ENCODE assay signal across 9 mouse cellular contexts in genomic region chr13:114455788-114456187, GRCm38 (mm10). TPM values are rescaled to one million over a fixed set of nuclear protein-coding genes. Genes with fewer than 3 reads are reported as not detected.
DNase-seq lines count a peak whose midpoint lies in the region; ATAC-seq lines count a peak whose summit lies in the region.
"Had no signal": no experiment of that assay in that cellular context is flagged by ENCODE, and none has a peak within 500 bp of the region (broad histone marks: within the 10 kb centered on the region; RNA-seq: fewer than 3 reads in every experiment).

No protein-coding gene starts in this region.

- ATAC-seq in heart, embryonic 12.5 days (ENCODE audit: insufficient number of reproducible peaks, low FRiP score): no peak
- no peak for ATAC-seq in hindbrain, embryonic 11.5 days (ENCODE audit: low FRiP score)

- H3K9ac ChIP-seq in heart, embryonic 12.5 days: no peak overlapping the region
- no peak overlapping the region for H3K9ac ChIP-seq in hindbrain, embryonic 11.5 days (ENCODE audit: low read depth, low read length)

- no peak overlapping the region for H3K27ac ChIP-seq in heart, embryonic 12.5 days (ENCODE audit: poor library complexity, severe bottlenecking)
- H3K27ac ChIP-seq in brown adipose tissue, adult 24 weeks (replicated peaks; ENCODE audit: low read depth, low read length): no peak overlapping the region
- H3K27ac ChIP-seq in hindbrain, embryonic 11.5 days (ENCODE audit: low read depth, low read length): no peak overlapping the region
- peak overlapping the region; percentile 95 for H3K27ac ChIP-seq in midbrain, embryonic 10.5 days (replicated peaks)

- peaks cover 7% of the 10 kb centered on the region; the same call in 1 of the 2 replicates for H3K9me3 ChIP-seq in heart, embryonic 12.5 days (replicated peaks)
- no peaks in the 10 kb centered on the region for H3K9me3 ChIP-seq in hindbrain, embryonic 11.5 days (ENCODE audit: control insufficient read depth, low read length)
- peaks cover 3% of the 10 kb centered on the region; the same call in 1 of the 2 replicates for H3K9me3 ChIP-seq in midbrain, embryonic 10.5 days (replicated peaks)

- H3K27me3 ChIP-seq in heart, embryonic 12.5 days (replicated peaks): peaks cover 23% of the 10 kb centered on the region
- peaks cover 14% of the 10 kb centered on the region for H3K27me3 ChIP-seq in hindbrain, embryonic 11.5 days (ENCODE audit: control insufficient read depth, insufficient read depth, low read length)
- peaks cover 47% of the 10 kb centered on the region for H3K27me3 ChIP-seq in midbrain, embryonic 10.5 days (ENCODE audit: low read depth, poor library complexity, severe bottlenecking)

- peak overlapping the region; percentile 69; the same call in 1 of the 2 replicates for H3K4me3 ChIP-seq in heart, embryonic 12.5 days
- H3K4me3 ChIP-seq in brown adipose tissue, adult 24 weeks (ENCODE audit: insufficient read depth, low read depth, low read length): peak overlapping the region; percentile 61
- H3K4me3 ChIP-seq in hindbrain, embryonic 11.5 days (ENCODE audit: low read depth, low read length): peak overlapping the region; percentile 57; the same call in 1 of the 2 replicates
- H3K4me3 ChIP-seq in midbrain, embryonic 10.5 days: peak overlapping the region; percentile 80

- peak overlapping the region; percentile 98 for H3K4me2 ChIP-seq in heart, embryonic 12.5 days
- H3K4me2 ChIP-seq in hindbrain, embryonic 11.5 days (replicated peaks; ENCODE audit: low read depth, low read length): peak overlapping the region; percentile 54

- 53% methylated on average over 13 of the region's 13 CpGs for WGBS in heart, embryonic 12.5 days
- WGBS in hindbrain, embryonic 11.5 days: 41% methylated on average over 13 of the region's 13 CpGs
- WGBS in midbrain, embryonic 10.5 days: 19% methylated on average over 13 of the region's 13 CpGs

- no peak for DNase-seq in heart, postnatal 4 days
- peak; percentile 35 for DNase-seq in hindbrain, embryonic 11.5 days (ENCODE audit: low spot score)
- no peak for DNase-seq in midbrain, embryonic 10.5 days (ENCODE audit: low spot score)
- no peak for DNase-seq in adrenal gland, postnatal 10 days
- DNase-seq in spleen, postnatal 10 days (ENCODE audit: low spot score in 2 of 2): no peak
- no peak for DNase-seq in urinary bladder, postnatal 4 days (ENCODE audit: low spot score in 2 of 2)

- H3K4me1 ChIP-seq in heart, embryonic 12.5 days (replicated peaks): peaks cover 16% of the 10 kb centered on the region
- 0 out of 2 replicates have a peak, but pooled peaks cover 3% of the 10 kb centered on the region for H3K4me1 ChIP-seq in brown adipose tissue, adult 24 weeks (ENCODE audit: control insufficient read depth, insufficient read depth, insufficient read length, low read length)
- 0 out of 2 replicates have a peak, but pooled peaks cover 5% of the 10 kb centered on the region for H3K4me1 ChIP-seq in hindbrain, embryonic 11.5 days (replicated peaks; ENCODE audit: control insufficient read depth, insufficient read depth, low read length)
- H3K4me1 ChIP-seq in midbrain, embryonic 10.5 days: peaks cover 38% of the 10 kb centered on the region

- no peaks in the 10 kb centered on the region for H3K36me3 ChIP-seq in heart, embryonic 12.5 days
- no peaks in the 10 kb centered on the region for H3K36me3 ChIP-seq in hindbrain, embryonic 11.5 days (ENCODE audit: control insufficient read depth, insufficient read depth, low read length)
- H3K36me3 ChIP-seq in midbrain, embryonic 10.5 days: peaks cover 49% of the 10 kb centered on the region

RNA-seq across cellular contexts. Expression of gene Fst, which starts 3.0 kb away (rescaled TPM):
- polyA plus RNA-seq in heart, embryonic 12.5 days (2016; fragmentation: Nextera tagmentation; extraction: Ambion mirVana): 9.1 and 11.4 TPM in 2 replicates
- under 1 TPM; 0.74 to 0.88 TPM for total RNA-seq in heart, postnatal 4 days (2021)
- polyA plus RNA-seq in brown adipose tissue, adult 24 weeks (2012; ENCODE audit: insufficient read depth, insufficient read length, missing spikeins): 7.9 and 11.6 TPM in 2 replicates
- 15.6 and 15.8 TPM in 2 replicates for polyA plus RNA-seq in hindbrain, embryonic 11.5 days (2014; fragmentation: Nextera tagmentation; extraction: Ambion mirVana)
- polyA plus RNA-seq in midbrain, embryonic 10.5 days (2016; fragmentation: Nextera tagmentation; extraction: Ambion mirVana): 40.5 and 43.1 TPM in 2 replicates
- total RNA-seq in adrenal gland, postnatal 10 days (2021): 10 to 100 TPM; 21.9 to 42.6 TPM
- total RNA-seq: monocyte, adult 5-6 weeks had no signal
